Mouse (Mus musculus): ENCODE results near the gene Robo1.

DNA sequence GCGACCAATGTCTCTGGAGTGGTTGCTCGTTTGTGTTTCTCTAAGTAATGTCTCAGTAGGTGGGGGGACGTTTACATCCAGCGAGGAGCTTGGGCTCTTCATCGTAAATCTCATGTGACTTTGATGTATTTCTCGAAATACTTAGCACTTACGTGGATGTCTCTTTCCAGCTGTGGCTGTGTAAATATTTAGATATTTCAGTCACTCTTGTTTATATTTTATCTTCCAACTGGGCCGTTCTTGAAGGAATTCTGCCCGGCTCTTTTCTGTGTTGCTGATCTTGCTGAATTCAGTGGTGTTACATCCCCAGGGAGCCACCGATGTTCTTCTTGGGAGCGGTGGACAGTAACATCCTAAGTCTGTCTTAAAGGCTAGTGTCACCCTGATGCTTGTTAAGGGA, 427.1 kb downstream of the Robo1 start:
- TF ChIP-seq POLR2A (IDR thresholded peaks at IDR 0.05; ENCODE audit: borderline replicate concordance, low read depth, low read length) (no peak), CTCF (IDR thresholded peaks at IDR 0.05; ENCODE audit: low read depth, low read length) (no peak)
